Mouse (Mus musculus) CH12.LX (cell line): ENCODE measurements around the gene Zbtb34. TPM values are rescaled to one million over a fixed set of nuclear protein-coding genes. Genes with fewer than 3 reads are reported as not detected.

ENCODE experiments used
- DNase-seq: peaks from one replicate; pipeline ENCODE4 v3.0.0-alpha.2; 2013; ENCODE audit errors: extremely low read depth
- H3K27ac ChIP-seq: 2 replicates; pipeline ENCODE4 v1.5.1; 2012; ENCODE audit warnings: low read depth, mild to moderate bottlenecking, control low read depth, moderate library complexity; ENCODE audit not compliant: insufficient read depth
- H3K27me3 ChIP-seq: replicated peaks from 2 replicates; pipeline ENCODE3; 2012; ENCODE audit warnings: inconsistent platforms
- H3K36me3 ChIP-seq, 2 experiments: replicated peaks in 1 of 2; 2 replicates each; pipeline versions ENCODE3 to v1.6.1; 2012; ENCODE audit warnings: inconsistent platforms in 1 of 2, low read length in 1 of 2, mild to moderate bottlenecking in 1 of 2, mixed read lengths in 1 of 2, moderate library complexity in 1 of 2; ENCODE audit not compliant: control insufficient read depth in 1 of 2, insufficient read depth in 1 of 2
- H3K4me1 ChIP-seq, 2 experiments: 2 replicates each; pipeline ENCODE4 v1.6.1; 2012; ENCODE audit warnings: inconsistent platforms in 1 of 2, moderate library complexity in 1 of 2; ENCODE audit not compliant: insufficient read depth in 2 of 2, control insufficient read depth in 1 of 2
- H3K4me2 ChIP-seq: 2 replicates; pipeline ENCODE4 v1.6.1; 2012; ENCODE audit warnings: low read depth, mild to moderate bottlenecking, control low read depth; ENCODE audit not compliant: poor library complexity, insufficient read depth, severe bottlenecking
- H3K4me3 ChIP-seq, 3 experiments: fragments of 150-350 bp in 1 of 3; sonication (generic) in 1 of 3; replicated peaks in 1 of 3; 2 replicates each; pipeline versions ENCODE3 to v1.5.1; 2011 to 2012; ENCODE audit warnings: low read depth in 2 of 3, low read length in 2 of 3, mild to moderate bottlenecking in 2 of 3, moderate library complexity in 2 of 3, control low read depth in 1 of 3, improper control_type of control experiment in 1 of 3, inconsistent platforms in 1 of 3, mixed read lengths in 1 of 3; ENCODE audit not compliant: poor library complexity in 1 of 3
- H3K79me2 ChIP-seq: replicated peaks from 2 replicates; pipeline ENCODE4 v1.6.1; 2012; ENCODE audit warnings: mild to moderate bottlenecking, moderate library complexity; ENCODE audit not compliant: control insufficient read depth, poor library complexity, insufficient read depth, severe bottlenecking; ENCODE audit errors: extremely low read depth
- H3K9ac ChIP-seq: 2 replicates; pipeline ENCODE4 v1.6.1; 2012; ENCODE audit warnings: low read depth, mild to moderate bottlenecking, control low read depth, moderate library complexity; ENCODE audit not compliant: insufficient read depth
- H3K9me3 ChIP-seq: replicated peaks from 2 replicates; pipeline ENCODE3; 2012; ENCODE audit warnings: low read length, inconsistent platforms, mixed read lengths
- CHD1 ChIP-seq: IDR thresholded peaks from 2 replicates; pipeline ENCODE4 v1.6.1; 2012; ENCODE audit warnings: low read depth, low read length, improper control_type of control experiment, inconsistent platforms
- CTCF ChIP-seq, 2 experiments: IDR thresholded peaks in 1 of 2; conservative IDR thresholded peaks in 1 of 2; 2 replicates each; pipeline ENCODE4 v1.5.1; 2011 to 2012; ENCODE audit warnings: low read depth in 2 of 2, low read length in 2 of 2, improper control_type of control experiment in 1 of 2, inconsistent platforms in 1 of 2, mild to moderate bottlenecking in 1 of 2, moderate library complexity in 1 of 2
- E2F4 ChIP-seq: IDR thresholded peaks from 2 replicates; pipeline ENCODE4 v1.6.1; 2011; ENCODE audit warnings: low read depth, low read length, improper control_type of control experiment; ENCODE audit not compliant: insufficient replicate concordance
- ELF1 ChIP-seq: IDR thresholded peaks from 2 replicates; pipeline ENCODE4 v1.6.1; 2014; ENCODE audit warnings: low read depth, mild to moderate bottlenecking, inconsistent platforms, low read length, improper control_type of control experiment
- HCFC1 ChIP-seq: IDR thresholded peaks from 2 replicates; pipeline ENCODE4 v1.6.1; 2012; ENCODE audit warnings: low read depth, mild to moderate bottlenecking, inconsistent platforms, low read length, improper control_type of control experiment
- KAT2A ChIP-seq: IDR thresholded peaks from 2 replicates; pipeline ENCODE4 v1.6.1; 2012; ENCODE audit warnings: low read length, improper control_type of control experiment, inconsistent platforms; ENCODE audit not compliant: insufficient replicate concordance
- MAX ChIP-seq: IDR thresholded peaks from 2 replicates; pipeline ENCODE4 v1.6.1; 2011; ENCODE audit warnings: low read length, improper control_type of control experiment
- MAZ ChIP-seq: IDR thresholded peaks from 2 replicates; pipeline ENCODE4 v1.6.1; 2012; ENCODE audit warnings: low read depth, mild to moderate bottlenecking, inconsistent platforms, low read length, improper control_type of control experiment, moderate library complexity
- PAX5 ChIP-seq: IDR thresholded peaks from 2 replicates; pipeline ENCODE4 v1.6.1; 2012; ENCODE audit warnings: low read length, inconsistent platforms, mixed read lengths
- POLR2A ChIP-seq: IDR thresholded peaks from 2 replicates; pipeline ENCODE4 v1.6.1; 2011; ENCODE audit warnings: low read depth, mild to moderate bottlenecking, improper control_type of control experiment, low read length
- POLR2AphosphoS2 ChIP-seq: IDR thresholded peaks from 2 replicates; pipeline ENCODE4 v1.6.1; 2011; ENCODE audit warnings: low read depth, low read length, improper control_type of control experiment
- RAD21 ChIP-seq: IDR thresholded peaks from 2 replicates; pipeline ENCODE4 v1.6.1; 2011; ENCODE audit warnings: low read depth, mild to moderate bottlenecking, low read length, improper control_type of control experiment, moderate library complexity
- SIN3A ChIP-seq: IDR thresholded peaks from 2 replicates; pipeline ENCODE4 v1.6.1; 2012; ENCODE audit warnings: low read length, improper control_type of control experiment, inconsistent platforms
- SMC3 ChIP-seq: IDR thresholded peaks from 2 replicates; pipeline ENCODE4 v1.6.1; 2011; ENCODE audit warnings: low read depth, low read length, improper control_type of control experiment
- TBP ChIP-seq: conservative IDR thresholded peaks from 2 replicates; pipeline ENCODE4 v1.6.1; 2011; ENCODE audit warnings: low read depth, low read length, improper control_type of control experiment
- UBTF ChIP-seq: IDR thresholded peaks from 2 replicates; pipeline ENCODE4 v1.6.1; 2012; ENCODE audit warnings: low read depth, mild to moderate bottlenecking, inconsistent platforms, low read length, improper control_type of control experiment, moderate library complexity
- USF2 ChIP-seq: conservative IDR thresholded peaks from 2 replicates; pipeline ENCODE4 v1.6.1; 2011; ENCODE audit warnings: low read depth, low read length, improper control_type of control experiment
- ZMIZ1 ChIP-seq: IDR thresholded peaks from 2 replicates; pipeline ENCODE4 v1.6.1; 2012; ENCODE audit warnings: low read depth, mild to moderate bottlenecking, inconsistent platforms, low read length, improper control_type of control experiment
- ZNF384 ChIP-seq: IDR thresholded peaks from 2 replicates; pipeline ENCODE4 v1.6.1; 2012; ENCODE audit warnings: low read depth, low read length, improper control_type of control experiment, inconsistent platforms
- dilution Hi-C: fragments of 300-500 bp; cut with MboI; formaldehyde crosslinking; loops from 2 replicates; pipeline ENCODE4 v1.14.3; 2020; ENCODE audit warnings: low sequenced_read_pairs; ENCODE audit not compliant: extremely low pct_unique_long_range_greater_than_20kb, extremely low pct_ligation_motif_present
- in situ Hi-C: fragments of 300-500 bp; cut with MboI; formaldehyde crosslinking; loops from 3 replicates; pipeline ENCODE4 v1.14.3; 2019; ENCODE audit warnings: low sequenced_read_pairs, low pct_ligation_motif_present, low pct_unique_long_range_greater_than_20kb, mixed read lengths
- polyA plus RNA-seq: library from polyadenylated mRNA; unstranded; fragments of >175 nt; gene quantifications from 2 replicates; pipeline ENCODE4 v1.2.1, GENCODE M21; 2012; ENCODE audit warnings: low read depth; ENCODE audit not compliant: insufficient read length
- total RNA-seq, 2 experiments: library from RNA; depleted of rRNA; stranded (reverse); fragments of 300-350 nt in 1 of 2; fragments of >200 nt in 1 of 2; gene quantifications; 2 replicates each; pipeline ENCODE4 v1.2.3; 2012 to 2014

Gene Zbtb34
- total and polyA plus RNA-seq, 3 experiments = 3.4 to 5.8 (median 5.0) TPM

DNA sequence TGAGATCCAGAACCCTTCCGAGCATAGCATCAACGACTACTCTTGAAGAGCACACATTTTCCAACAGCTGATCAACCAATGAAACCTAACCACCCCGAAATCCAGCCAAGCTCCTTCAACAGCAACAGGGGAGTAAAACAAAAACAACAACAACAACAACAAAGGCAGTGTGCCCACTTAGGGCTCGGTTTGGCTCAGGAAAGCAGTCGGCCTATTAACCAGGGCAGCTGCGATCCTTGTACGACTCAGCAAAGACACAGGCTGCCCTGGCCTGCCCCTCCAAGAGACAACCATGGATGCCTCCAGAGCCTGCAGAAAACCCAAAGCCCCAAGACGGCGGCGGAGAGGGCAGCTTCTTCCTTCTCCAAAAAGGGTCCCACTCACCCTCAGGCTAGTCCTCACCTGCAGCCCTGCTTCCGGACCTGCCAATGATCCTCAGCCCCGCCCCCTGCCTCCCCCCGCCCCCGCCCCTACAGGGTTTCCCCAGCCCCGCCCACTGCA lies 60.8 kb downstream of the Zbtb34 start:
- no peak for DNase-seq
- Histone ChIP-seq H3K27ac (no peak overlapping the region), H3K9ac (no peak overlapping the region), H3K79me2 (no peaks in the 10 kb centered on the region), H3K4me1 (peaks cover 0 to 14% of the 10 kb centered on the region in 2 experiments; a peak in 2 of 4 replicates), H3K27me3 (peaks cover 7% of the 10 kb centered on the region), H3K4me3 (peak overlapping the region; percentile 34 to 67 (median 54)), H3K9me3 (no peaks in the 10 kb centered on the region), H3K4me2 (peak overlapping the region; percentile 98), H3K36me3 (peaks cover 0 to 14% of the 10 kb centered on the region in 2 experiments)
- in situ Hi-C loops = loop anchor here (25.0 kb wide), 1 partner anchor 383 kb away; the partner anchor contains the start of gene Slc2a8
- TF ChIP-seq MAZ (no peak), ZNF384 (no peak), MAX (no peak), USF2 (no peak), ELF1 (0 out of 2 replicates have a peak, but pooled peaks have one; percentile 20)
- dilution Hi-C loops = no loop called here

DNA sequence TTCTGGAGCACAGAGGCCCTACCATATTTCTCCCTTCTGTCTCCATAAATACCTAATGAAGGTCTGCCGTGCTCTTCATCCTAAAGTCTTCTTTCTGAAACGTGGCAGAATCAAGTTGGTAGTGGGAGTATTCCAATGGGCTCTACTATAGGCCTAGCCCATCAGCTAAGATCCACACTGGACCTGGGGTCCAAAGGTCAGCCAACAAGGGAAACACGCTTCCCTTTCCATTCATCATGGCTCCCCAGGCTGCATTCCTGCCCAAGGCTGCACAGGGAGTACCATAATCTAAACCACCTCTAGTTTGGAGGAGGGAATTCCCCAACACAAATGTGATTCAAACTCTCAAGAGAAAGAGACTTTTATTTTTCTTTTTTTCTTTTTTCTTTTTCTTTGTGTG lies 61.7 kb downstream of the Zbtb34 start:
- peaks cover 0 to 16% of the 10 kb centered on the region in 2 experiments for H3K36me3 ChIP-seq
- H3K27me3 ChIP-seq = peaks cover 6% of the 10 kb centered on the region
- no peak overlapping the region for H3K27ac ChIP-seq
- no peak overlapping the region for H3K4me2 ChIP-seq
- peaks cover 0 to 14% of the 10 kb centered on the region in 2 experiments; a peak in 2 of 4 replicates for H3K4me1 ChIP-seq
- no peaks in the 10 kb centered on the region for H3K9me3 ChIP-seq
- H3K4me3 ChIP-seq = no peak overlapping the region
- in situ Hi-C loops (loop anchor here (25.0 kb wide), 1 partner anchor 382 kb away; the partner anchor contains the start of gene Slc2a8), dilution Hi-C loops (no loop called here)
- TF ChIP-seq E2F4 = no peak
- TF ChIP-seq CTCF (conservative IDR thresholded peaks at IDR 0.05 in 1 of 2, IDR thresholded peaks at IDR 0.05 in 1 of 2; ENCODE audit: low read depth in 2 of 2, low read length in 2 of 2) = no peak
- no peak for TF ChIP-seq CHD1
- no peak for TF ChIP-seq HCFC1
- no peak for TF ChIP-seq ELF1
- TF ChIP-seq PAX5 = no peak
- TF ChIP-seq SMC3 = no peak
- no peak for TF ChIP-seq POLR2AphosphoS2
- no peak for TF ChIP-seq SIN3A
- no peak for TF ChIP-seq KAT2A
- no peak for TF ChIP-seq TBP
- TF ChIP-seq POLR2A = no peak
- no peak for TF ChIP-seq RAD21
- TF ChIP-seq UBTF = no peak
- TF ChIP-seq ZMIZ1 = no peak
- no peaks in the 10 kb centered on the region for H3K79me2 ChIP-seq
- DNase-seq = no peak
- no peak overlapping the region for H3K9ac ChIP-seq
